Mouse (Mus musculus) layer of hippocampus, adult 18-20 months (tissue): Measurements from ENCODE around the gene Defa28. TPM values are rescaled to one million over a fixed set of nuclear protein-coding genes. Genes with fewer than 3 reads are reported as not detected.
"Not testable (repeated sequence)": the region's sequence is repeated elsewhere in the genome, so short reads cannot be mapped to it uniquely, and the experiment has no call there.

Source experiments
- DNase-seq, 2 experiments: peaks; one replicate each; pipeline ENCODE4 v3.0.0; 2022; ENCODE audit warnings: low spot score in 2 of 2
- long read RNA-seq: library from polyadenylated mRNA; stranded (forward); transcript quantifications from one replicate; pipeline ENCODE4 v2.0.0, GENCODE M21; 2021
- total RNA-seq, 2 experiments: library from RNA; stranded (reverse); gene quantifications; 2 replicates each; pipeline ENCODE4 v1.2.3; 2021

Defa28 gene
- not detected for total RNA-seq
- long read RNA-seq, result 0 reads

GRCm38 (mm10) chr8:21582706-21583105 is at the start of gene Defa28:
Defa28 (plus strand) TSS chr8:21583006.
- not testable (repeated sequence) for DNase-seq

GRCm38 (mm10) chr8:21565086-21565485 is 17.7 kb upstream of the Defa28 start, which contains the start of gene Defa37:
Defa37 (plus strand) TSS chr8:21565386.
- not testable (repeated sequence) for DNase-seq

GRCm38 (mm10) chr8:21594408-21594807 is 11.6 kb downstream of the Defa28 start, which contains the start of gene Gm7861:
Gm7861 (minus strand) TSS chr8:21594508.
- not testable (repeated sequence) for DNase-seq

GRCm38 (mm10) chr8:21617883-21618282 is 35.1 kb downstream of the Defa28 start, which contains the start of gene Defa26:
Defa26 (plus strand) TSS chr8:21618183.
- not testable (repeated sequence) for DNase-seq

Other genes starting within 250 kb of the Defa28 start
- gene Defa2, start 204.5 kb upstream of the Defa28 start, total RNA-seq, result not detected
- gene Defa33, start 191.2 kb upstream of the Defa28 start, total RNA-seq, result not detected
- gene Defa36, start 155.6 kb upstream of the Defa28 start, total RNA-seq, result not detected
- gene Gm7849, start 126.4 kb upstream of the Defa28 start, total RNA-seq, result not detected
- not detected for gene Defa20, start 73.7 kb upstream of the Defa28 start, total RNA-seq
- not detected for gene Defa32, start 54.0 kb upstream of the Defa28 start, total RNA-seq
- not detected for gene Defa37, start 17.6 kb upstream of the Defa28 start, total RNA-seq
- not detected for gene Gm7861, start 11.5 kb downstream of the Defa28 start, total RNA-seq
- gene Defa26, start 35.2 kb downstream of the Defa28 start, total RNA-seq, result not detected
- not detected for gene Defa17, start 72.8 kb downstream of the Defa28 start, total RNA-seq
- gene Defa34, start 82.8 kb downstream of the Defa28 start, total RNA-seq, result not detected
- not detected for gene AY761184, start 120.6 kb downstream of the Defa28 start, total RNA-seq
- not detected for gene Defa24, start 151.5 kb downstream of the Defa28 start, total RNA-seq
- gene Defb50, start 240.5 kb downstream of the Defa28 start, total RNA-seq, result not detected